Mouse (Mus musculus): ENCODE results near the gene Neu2. TPM values are rescaled to one million over a fixed set of nuclear protein-coding genes. Genes with fewer than 3 reads are reported as not detected.

Neu2 gene
- total RNA-seq, 2 experiments from 2014 or later, result 7.5 to 8.0 TPM

GRCm38 (mm10) chr1:87621146-87621857, 111.6 kb downstream of the Neu2 start:
- no peak for TF ChIP-seq CTCF (IDR thresholded peaks at IDR 0.05)
- peak overlapping the region; percentile 31 for H3K4me3 ChIP-seq
- DNase-seq (ENCODE audit: extremely low spot score in 1 of 2, low spot score in 2 of 2), result no peak
- intact Hi-C loops (cut with DNase I), result no loop called here
- H3K27ac ChIP-seq, result peak overlapping the region; percentile 69; the same call in 1 of the 2 replicates

DNA sequence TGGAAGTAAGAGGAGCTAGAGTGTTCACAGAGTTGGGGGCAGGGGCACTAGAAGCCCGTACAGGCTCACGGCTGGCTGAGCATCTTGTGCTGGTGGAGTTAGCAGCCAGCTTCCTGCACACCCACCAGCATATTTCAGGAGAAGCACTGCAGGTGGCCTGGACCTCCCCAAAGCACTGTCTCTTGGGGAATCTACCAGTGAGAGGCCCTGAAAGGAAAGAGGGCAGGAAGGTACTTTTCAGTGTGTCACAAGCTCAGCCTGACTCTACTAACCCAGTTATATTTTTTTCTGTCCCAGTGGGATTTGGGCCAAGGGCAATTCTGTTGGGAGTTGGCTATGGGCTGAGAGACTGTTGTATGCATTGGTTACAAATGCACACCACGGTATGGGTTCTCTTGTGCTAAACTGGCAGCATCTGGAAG, 112.2 kb downstream of the Neu2 start:
- DNase-seq (ENCODE audit: extremely low spot score in 1 of 2, low spot score in 2 of 2), result peak in 1 of 2 experiments; percentile 50

GRCm38 (mm10) chr1:87623977-87624666, 114.4 kb downstream of the Neu2 start:
- no peak for DNase-seq (ENCODE audit: extremely low spot score in 1 of 2, low spot score in 2 of 2)
- TF ChIP-seq CTCF (IDR thresholded peaks at IDR 0.05), result no peak
- Histone ChIP-seq H3K4me3 (no peak overlapping the region), H3K27ac (no peak overlapping the region)
- intact Hi-C loops (cut with DNase I), result no loop called here

More for the DNA sequence above, 112.2 kb downstream of the Neu2 start:
- Histone ChIP-seq H3K27ac (peak overlapping the region; percentile 21; the same call in 1 of the 2 replicates), H3K4me3 (no peak overlapping the region)
- intact Hi-C loops (cut with DNase I), result no loop called here
- TF ChIP-seq CTCF (IDR thresholded peaks at IDR 0.05), result no peak

DNA sequence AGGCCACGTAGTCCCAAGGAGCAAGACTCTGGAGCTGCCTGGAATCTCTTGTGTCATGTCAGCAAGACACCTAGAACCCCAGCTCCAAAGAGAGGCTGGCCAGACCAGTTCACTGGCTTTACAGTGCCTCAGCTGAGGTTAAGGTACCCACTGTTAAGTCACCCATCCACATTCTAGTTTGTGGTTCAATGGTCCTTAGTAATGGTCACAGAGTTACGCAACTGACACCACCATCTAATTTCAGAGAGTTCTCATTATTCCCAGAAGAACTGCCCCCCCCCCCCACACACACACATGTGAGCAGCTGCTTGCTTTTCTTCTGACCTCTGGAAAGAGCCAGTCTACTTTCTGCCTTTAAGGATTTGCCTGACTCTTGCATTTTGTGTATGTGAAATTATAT, 115.1 kb downstream of the Neu2 start:
- no peak for TF ChIP-seq CTCF (IDR thresholded peaks at IDR 0.05)
- no peak overlapping the region for H3K27ac ChIP-seq
- no peak overlapping the region for H3K4me3 ChIP-seq
- DNase-seq (ENCODE audit: extremely low spot score in 1 of 2, low spot score in 2 of 2), result no peak
- intact Hi-C loops (cut with DNase I), result no loop called here

DNA sequence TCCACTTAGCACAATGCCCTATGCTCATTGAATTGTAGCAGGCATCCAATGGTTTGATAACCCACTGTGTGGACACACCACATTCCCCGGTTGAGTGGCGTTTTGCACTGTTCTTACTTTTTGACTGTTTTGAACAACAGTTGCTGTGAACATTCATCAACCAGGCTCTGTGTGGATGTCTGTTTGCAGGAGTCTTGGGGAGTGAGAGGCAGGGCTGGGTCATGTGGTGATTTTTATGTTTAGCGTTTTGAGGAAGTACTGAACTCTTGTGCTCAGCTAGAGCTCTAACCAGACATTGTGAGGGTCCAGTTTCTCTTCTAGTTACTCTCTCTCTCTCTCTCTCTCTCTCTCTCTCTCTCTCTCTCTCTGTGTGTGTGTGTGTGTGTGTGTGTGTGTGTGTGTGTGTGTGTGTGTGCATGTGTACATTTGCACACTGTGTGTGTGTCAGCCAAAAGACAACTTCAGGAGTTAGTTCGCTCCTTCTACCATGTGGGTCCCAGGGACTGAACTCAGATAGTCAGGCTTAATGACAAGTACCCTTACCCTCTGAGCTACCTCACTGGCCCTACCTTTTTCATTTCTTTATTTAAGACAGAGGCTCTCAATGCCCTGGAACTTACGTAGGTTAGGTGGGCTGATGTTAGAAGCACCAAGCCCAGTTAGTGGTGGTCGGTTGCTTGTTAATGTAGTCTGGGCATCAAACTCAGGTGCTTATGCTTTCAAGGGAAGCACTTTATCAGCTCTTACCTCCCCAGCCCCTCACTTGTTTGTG, 115.8 kb downstream of the Neu2 start:
- Histone ChIP-seq H3K27ac (no peak overlapping the region), H3K4me3 (no peak overlapping the region)
- intact Hi-C loops (cut with DNase I), result no loop called here
- DNase-seq (ENCODE audit: extremely low spot score in 1 of 2, low spot score in 2 of 2), result no peak
- no peak for TF ChIP-seq CTCF (IDR thresholded peaks at IDR 0.05)

DNA sequence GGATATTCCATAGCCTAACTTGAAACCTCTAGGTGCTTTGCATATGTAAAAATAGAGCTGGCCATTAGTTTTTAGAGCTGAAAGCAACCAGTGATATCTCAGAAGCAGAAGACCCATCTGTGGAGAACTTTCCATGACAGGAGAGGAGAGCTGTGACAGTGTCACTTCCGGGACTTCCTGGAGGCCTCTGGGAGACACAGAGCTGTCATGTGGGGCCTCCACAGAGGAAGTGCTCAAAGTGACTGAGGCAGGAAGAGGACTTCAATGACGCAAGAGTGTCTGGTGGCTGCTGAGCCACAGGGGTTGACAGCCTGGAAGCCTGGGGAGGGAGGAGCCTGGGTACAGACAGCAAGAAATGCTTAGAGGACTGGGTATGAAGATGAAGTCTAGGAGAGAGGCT, 116.7 kb downstream of the Neu2 start:
- intact Hi-C loops (cut with DNase I), result no loop called here
- Histone ChIP-seq H3K27ac (no peak overlapping the region), H3K4me3 (no peak overlapping the region)
- DNase-seq (ENCODE audit: extremely low spot score in 1 of 2, low spot score in 2 of 2), result no peak
- no peak for TF ChIP-seq CTCF (IDR thresholded peaks at IDR 0.05)

DNA sequence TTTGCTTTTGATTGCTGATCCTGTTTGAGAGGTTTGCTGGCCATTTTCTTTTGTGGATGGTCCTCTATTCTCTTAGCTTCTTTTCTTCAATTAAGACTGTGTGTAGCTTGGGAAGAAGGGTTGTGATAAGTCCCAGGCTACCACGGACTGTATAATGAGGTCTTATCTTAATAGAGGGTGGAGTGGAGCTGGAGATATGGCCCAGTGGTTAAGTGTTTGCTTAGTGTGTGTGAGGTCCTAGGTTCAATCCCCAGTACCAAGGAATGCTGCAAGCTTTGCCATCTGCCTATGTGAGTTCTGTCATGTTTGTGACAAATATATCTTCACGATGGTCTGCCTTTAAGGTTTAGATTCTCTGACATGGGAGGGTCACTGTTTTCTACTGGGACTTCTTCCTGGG, 118.4 kb downstream of the Neu2 start:
- Histone ChIP-seq H3K4me3 (no peak overlapping the region), H3K27ac (no peak overlapping the region)
- no peak for TF ChIP-seq CTCF (IDR thresholded peaks at IDR 0.05)
- intact Hi-C loops (cut with DNase I), result no loop called here
- no peak for DNase-seq (ENCODE audit: extremely low spot score in 1 of 2, low spot score in 2 of 2)

GRCm38 (mm10) chr1:87631584-87631983, 121.9 kb downstream of the Neu2 start:
- no peak for TF ChIP-seq CTCF (IDR thresholded peaks at IDR 0.05)
- intact Hi-C loops (cut with DNase I), result no loop called here
- Histone ChIP-seq H3K4me3 (no peak overlapping the region), H3K27ac (no peak overlapping the region)
- DNase-seq (ENCODE audit: extremely low spot score in 1 of 2, low spot score in 2 of 2), result no peak

DNA sequence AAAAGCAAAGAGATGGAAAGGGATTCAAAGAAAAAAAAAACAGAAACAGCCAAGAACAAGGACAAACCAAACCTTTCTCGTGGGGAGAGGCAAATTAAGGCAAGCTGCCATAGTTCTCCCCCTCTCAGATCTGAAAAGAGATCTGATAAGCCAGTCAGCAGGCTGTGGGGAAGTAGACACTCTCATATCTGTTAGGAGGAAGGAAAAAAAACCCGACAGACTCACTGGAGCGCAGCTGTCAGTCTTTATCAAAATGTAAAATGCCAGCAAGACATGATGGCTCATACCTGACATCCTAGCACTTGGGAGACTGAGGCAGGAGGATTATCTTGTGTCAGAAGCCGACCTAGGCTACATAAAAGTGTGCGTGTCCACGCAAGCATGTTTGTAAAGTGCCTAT, 122.5 kb downstream of the Neu2 start:
- Histone ChIP-seq H3K4me3 (no peak overlapping the region), H3K27ac (no peak overlapping the region)
- no peak for DNase-seq (ENCODE audit: extremely low spot score in 1 of 2, low spot score in 2 of 2)
- TF ChIP-seq CTCF (IDR thresholded peaks at IDR 0.05), result no peak
- intact Hi-C loops (cut with DNase I), result no loop called here

- no peak for DNase-seq (ENCODE audit: extremely low spot score in 1 of 2, low spot score in 2 of 2)
- intact Hi-C loops (cut with DNase I), result no loop called here
- H3K27ac ChIP-seq, result no peak overlapping the region
- no peak overlapping the region for H3K4me3 ChIP-seq
- TF ChIP-seq CTCF (IDR thresholded peaks at IDR 0.05), result no peak
Measured at GRCm38 (mm10) chr1:87636716-87637117, 127.0 kb downstream of the Neu2 start.

DNA sequence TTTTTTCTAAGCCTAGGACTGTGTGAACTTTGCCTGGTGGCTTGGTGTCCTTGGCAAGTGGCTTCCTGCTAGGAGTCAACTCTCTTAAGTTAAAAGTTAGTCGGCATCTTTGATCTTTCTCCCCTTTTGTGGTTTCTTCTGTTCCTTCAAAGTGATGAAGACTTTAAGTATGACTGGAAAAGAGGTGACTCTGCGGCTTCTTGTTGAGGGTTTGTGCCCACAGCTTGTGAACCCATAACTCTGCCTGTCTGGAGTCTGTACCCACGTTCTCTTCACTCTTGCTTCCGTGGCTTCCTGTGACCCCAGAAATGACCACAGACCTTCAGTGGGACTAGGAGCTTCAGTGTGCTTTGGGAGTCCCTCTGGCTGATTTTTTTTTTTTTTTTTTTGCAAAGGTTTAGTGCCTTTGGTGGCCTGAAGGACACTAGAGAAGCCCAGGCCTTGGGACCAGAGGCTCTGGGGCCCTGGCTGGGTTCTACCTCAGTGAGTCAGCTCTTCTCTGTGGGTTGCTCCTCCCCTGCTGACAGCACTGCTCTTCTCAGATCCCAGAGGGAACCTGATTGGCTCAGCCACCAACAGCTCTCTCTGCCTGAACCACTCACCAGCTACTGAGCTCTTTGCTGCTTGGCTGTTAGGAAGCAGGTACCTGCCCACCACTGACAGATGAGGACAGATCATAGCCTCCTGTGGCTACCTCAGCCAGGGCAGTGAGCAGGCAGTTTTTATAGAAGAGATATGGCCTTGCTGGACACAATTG, 127.6 kb downstream of the Neu2 start:
- no peak for TF ChIP-seq CTCF (IDR thresholded peaks at IDR 0.05)
- intact Hi-C loops (cut with DNase I), result no loop called here
- no peak overlapping the region for H3K27ac ChIP-seq
- no peak for DNase-seq (ENCODE audit: extremely low spot score in 1 of 2, low spot score in 2 of 2)
- H3K4me3 ChIP-seq, result no peak overlapping the region

All from left cerebral cortex, adult 2 months (tissue).